Mouse (Mus musculus) myocyte (in vitro differentiated cells): Measurements from ENCODE around the gene S1pr2. TPM values are rescaled to one million over a fixed set of nuclear protein-coding genes. Genes with fewer than 3 reads are reported as not detected.
A peak's percentile ranks its signal among the peaks of the same experiment; 100 is the strongest.

ENCODE experiments used
- H3K27me3 ChIP-seq: one replicate; pipeline ENCODE4 v1.6.1; 2011; ENCODE audit not compliant: control insufficient read depth, insufficient read depth, insufficient read length
- H3K36me3 ChIP-seq: one replicate; pipeline ENCODE4 v1.6.1; 2011; ENCODE audit not compliant: control insufficient read depth, insufficient read depth
- H3K4me2 ChIP-seq: one replicate; pipeline ENCODE4 v1.6.1; 2011; ENCODE audit warnings: low read depth, control low read depth
- H3K4me3 ChIP-seq: one replicate; pipeline ENCODE4 v1.5.1; 2011; ENCODE audit warnings: mild to moderate bottlenecking, control low read depth, moderate library complexity
- H3K79me2 ChIP-seq: one replicate; pipeline ENCODE4 v1.6.1; 2011; ENCODE audit not compliant: control insufficient read depth, insufficient read depth
- H3ac ChIP-seq: one replicate; pipeline ENCODE4 v1.6.1; 2011; ENCODE audit not compliant: control insufficient read depth, insufficient read length
- CEBPB ChIP-seq: IDR thresholded peaks from 2 replicates; pipeline ENCODE4 v1.6.1; 2011; ENCODE audit warnings: mild to moderate bottlenecking, moderate library complexity; ENCODE audit not compliant: poor library complexity, insufficient read depth, severe bottlenecking
- E2F4 ChIP-seq: IDR thresholded peaks from one replicate; pipeline ENCODE4 v1.6.1; 2011; ENCODE audit warnings: mild to moderate bottlenecking, control low read depth, moderate library complexity; ENCODE audit not compliant: insufficient read depth
- MAX ChIP-seq: IDR thresholded peaks from one replicate; pipeline ENCODE4 v1.6.1; 2011; ENCODE audit warnings: low read depth, mild to moderate bottlenecking, control low read depth
- MYOD1 ChIP-seq, 3 experiments: IDR thresholded peaks; one replicate each; pipeline ENCODE4 v1.6.1; 2011; ENCODE audit warnings: control low read depth in 2 of 3, low read depth in 2 of 3, mild to moderate bottlenecking in 2 of 3, moderate library complexity in 1 of 3; ENCODE audit not compliant: insufficient read length in 2 of 3, control insufficient read depth in 1 of 3
- MYOG ChIP-seq, 3 experiments: IDR thresholded peaks; one replicate each; pipeline ENCODE4 v1.6.1; 2011; ENCODE audit warnings: control low read depth in 2 of 3, low read depth in 2 of 3, mild to moderate bottlenecking in 2 of 3; ENCODE audit not compliant: insufficient read length in 2 of 3, control insufficient read depth in 1 of 3, insufficient read depth in 1 of 3
- POLR2A ChIP-seq: IDR thresholded peaks from one replicate; pipeline ENCODE4 v1.6.1; 2011; ENCODE audit warnings: low read depth, mild to moderate bottlenecking, control low read depth, moderate library complexity; ENCODE audit not compliant: insufficient read length
- POLR2AphosphoS2 ChIP-seq: IDR thresholded peaks from one replicate; pipeline ENCODE4 v1.6.1; 2011; ENCODE audit warnings: low read depth, control low read depth; ENCODE audit not compliant: insufficient read length
- REST ChIP-seq: IDR thresholded peaks from one replicate; pipeline ENCODE4 v1.6.1; 2011; ENCODE audit warnings: mild to moderate bottlenecking, control low read depth, moderate library complexity; ENCODE audit not compliant: insufficient read depth, insufficient read length
- SRF ChIP-seq: IDR thresholded peaks from one replicate; pipeline ENCODE4 v1.6.1; 2011; ENCODE audit warnings: low read depth; ENCODE audit not compliant: control insufficient read depth, insufficient read length
- TCF12 ChIP-seq: IDR thresholded peaks from one replicate; pipeline ENCODE4 v1.6.1; 2011; ENCODE audit warnings: mild to moderate bottlenecking, control low read depth; ENCODE audit not compliant: poor library complexity, insufficient read depth, severe bottlenecking
- TCF3 ChIP-seq: IDR thresholded peaks from one replicate; pipeline ENCODE4 v1.6.1; 2011; ENCODE audit warnings: low read depth, control low read depth; ENCODE audit not compliant: insufficient read length
- USF1 ChIP-seq: IDR thresholded peaks from one replicate; pipeline ENCODE4 v1.6.1; 2011; ENCODE audit warnings: low read depth, mild to moderate bottlenecking, control low read depth, moderate library complexity
- polyA plus RNA-seq: library from polyadenylated mRNA; unstranded; fragments of >200 nt; fragmentation: generic; extraction: Trizol; gene quantifications from one replicate; pipeline ENCODE4 v1.2.1, GENCODE M21; 2012; ENCODE audit warnings: missing spikeins

The S1pr2 gene
- polyA plus RNA-seq, 1 experiment = 5.5 TPM

DNA sequence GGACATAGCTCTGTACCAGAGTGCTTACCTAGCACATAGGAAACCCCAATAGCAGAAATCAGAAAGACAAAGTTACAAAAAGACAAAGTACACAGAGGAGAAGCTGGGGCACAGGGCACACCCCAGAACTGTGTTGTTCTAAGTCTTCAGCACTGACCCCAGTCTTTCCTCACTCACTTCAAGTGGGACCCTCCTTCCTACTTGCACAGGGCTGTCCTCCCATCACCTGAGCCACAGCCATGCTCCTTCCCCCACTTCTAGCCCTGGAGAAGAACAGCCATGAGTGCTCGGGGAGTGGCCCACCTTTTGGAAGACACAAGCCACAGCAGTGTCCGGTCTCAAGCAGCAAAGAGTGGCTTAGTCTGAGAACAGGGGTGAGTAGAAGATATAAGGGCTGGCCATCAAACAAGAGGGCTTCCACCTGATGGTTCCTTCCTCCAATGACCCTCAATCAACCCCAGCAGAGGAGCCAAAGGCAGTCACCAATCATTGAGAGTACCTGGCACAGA is 17.1 kb downstream of the S1pr2 start, which contains the start of gene Dnmt1:
TSS of gene Dnmt1 (minus strand) at position 459 of the 509 bp plus-strand sequence.
- TF ChIP-seq USF1 (no peak), MYOD1 (IDR thresholded peaks at IDR 0.05; ENCODE audit: control insufficient read depth in 1 of 3, insufficient read length in 2 of 3, low read depth in 2 of 3) (no peak), E2F4 (no peak), CEBPB (no peak), MYOG (IDR thresholded peaks at IDR 0.05; ENCODE audit: control insufficient read depth in 1 of 3, insufficient read depth in 1 of 3, insufficient read length in 2 of 3, low read depth in 2 of 3) (no peak), POLR2A (no peak), SRF (no peak), MAX (no peak), TCF3 (no peak), REST (no peak), POLR2AphosphoS2 (no peak)
- Histone ChIP-seq H3K4me3 (no peak within 1 kb of the TSS), H3K4me2 (no peak within 1 kb of the TSS), H3K79me2 (no peaks in the 10 kb centered on the region), H3K27me3 (no peaks in the 10 kb centered on the region), H3K36me3 (no peaks in the 10 kb centered on the region), H3ac (no peak within 1 kb of the TSS)

DNA sequence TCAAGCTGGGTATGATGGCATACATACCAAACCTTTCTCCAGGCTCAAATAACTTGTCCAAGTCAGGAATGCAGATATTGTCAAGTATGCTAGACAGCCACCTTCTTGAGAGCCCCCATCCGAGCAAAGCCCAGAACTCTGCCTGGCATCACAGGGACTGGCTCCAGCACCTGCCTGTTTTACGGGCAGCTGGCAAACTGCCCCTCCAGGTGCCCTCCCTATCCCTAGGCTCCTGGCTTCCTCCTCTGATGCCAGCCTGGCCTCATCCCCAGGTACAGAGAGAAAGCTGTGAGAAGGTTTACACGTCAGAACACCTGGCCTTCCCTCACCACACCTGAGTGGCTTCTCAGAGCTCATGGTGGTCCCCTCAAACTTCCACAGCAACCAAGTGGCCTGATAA is 19.6 kb downstream of the S1pr2 start:
- Histone ChIP-seq H3ac (no peak overlapping the region), H3K27me3 (no peaks in the 10 kb centered on the region), H3K36me3 (no peaks in the 10 kb centered on the region), H3K79me2 (peaks cover under 1% of the 10 kb centered on the region), H3K4me2 (no peak overlapping the region), H3K4me3 (no peak overlapping the region)
- TF ChIP-seq REST (no peak), SRF (no peak), MYOD1 (IDR thresholded peaks at IDR 0.05; ENCODE audit: control insufficient read depth in 1 of 3, insufficient read length in 2 of 3, low read depth in 2 of 3) (no peak), TCF3 (no peak), CEBPB (no peak)

DNA sequence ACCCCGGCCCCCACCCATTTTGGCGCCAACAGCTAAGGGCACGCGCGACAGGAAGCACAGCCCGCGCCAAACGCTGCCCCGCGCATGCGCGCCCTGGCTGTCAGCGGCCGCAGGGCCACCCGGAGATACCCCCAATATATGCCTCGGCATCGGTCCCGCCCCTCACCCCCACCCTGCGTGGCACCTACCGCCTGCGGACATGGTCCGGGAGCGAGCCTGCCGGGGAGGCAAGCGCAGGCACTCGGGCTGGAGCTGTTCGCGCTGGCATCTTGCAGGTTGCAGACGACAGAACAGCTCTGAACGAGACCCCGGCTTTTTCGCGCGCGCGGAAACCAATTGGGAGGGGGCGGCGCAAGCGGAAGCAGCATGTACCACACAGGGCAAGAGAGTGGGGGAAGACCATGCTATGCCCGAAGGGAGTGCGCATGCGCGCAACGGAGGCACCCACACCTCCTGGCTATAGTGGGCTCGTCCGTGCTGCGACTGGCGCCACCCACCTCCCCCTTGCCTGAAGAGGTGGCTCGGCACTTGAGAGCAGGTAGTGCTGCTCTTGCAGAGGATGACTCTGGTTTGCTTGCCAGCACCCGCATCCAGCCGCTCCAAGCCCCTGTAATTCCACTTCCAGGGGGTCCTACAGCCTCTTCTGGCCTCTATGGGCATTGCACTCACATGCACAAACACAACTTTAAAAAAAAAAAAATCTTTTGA is 23.9 kb downstream of the S1pr2 start:
- Histone ChIP-seq H3K4me3 (peak overlapping the region; percentile 78), H3K79me2 (peaks cover 44% of the 10 kb centered on the region), H3K36me3 (no peaks in the 10 kb centered on the region), H3ac (peak overlapping the region; percentile 63), H3K27me3 (no peaks in the 10 kb centered on the region), H3K4me2 (peak overlapping the region; percentile 81)
- peak; percentile 85 for TF ChIP-seq E2F4
- TF ChIP-seq TCF3 = no peak
- no peak for TF ChIP-seq MYOG (IDR thresholded peaks at IDR 0.05; ENCODE audit: control insufficient read depth in 1 of 3, insufficient read depth in 1 of 3, insufficient read length in 2 of 3, low read depth in 2 of 3)
- TF ChIP-seq REST = no peak
- peak; percentile 63 for TF ChIP-seq POLR2A

DNA sequence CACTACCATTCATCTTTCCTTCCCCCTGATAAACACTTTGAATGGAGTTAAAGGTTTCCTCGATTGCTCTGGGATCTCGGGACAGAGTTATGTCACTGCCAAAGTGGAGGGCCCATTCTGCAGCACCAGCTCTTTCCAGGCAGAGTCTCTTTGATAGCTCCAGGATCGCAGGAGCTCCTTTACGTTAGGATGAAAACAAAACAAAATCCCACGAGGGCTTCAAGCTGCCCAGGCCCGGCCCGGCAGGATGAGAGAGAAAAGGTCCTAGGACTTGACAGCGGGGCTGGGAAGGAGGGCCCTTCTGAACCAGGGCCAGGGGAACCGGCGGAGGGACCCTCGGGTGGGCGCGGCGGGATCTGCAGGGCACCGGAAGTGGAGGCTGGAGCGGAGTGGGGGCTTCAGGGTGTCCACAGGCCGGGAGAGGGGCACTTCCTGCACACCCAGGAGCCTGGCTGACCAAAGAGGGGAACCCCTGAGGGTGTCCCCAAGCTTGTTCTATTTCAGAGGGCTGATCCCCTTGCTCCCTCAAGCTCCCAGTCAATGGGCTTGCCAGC is 24.5 kb downstream of the S1pr2 start:
- peak overlapping the region; percentile 81 for H3K4me2 ChIP-seq
- H3K79me2 ChIP-seq = peaks cover 50% of the 10 kb centered on the region
- H3K27me3 ChIP-seq = no peaks in the 10 kb centered on the region
- no peak for TF ChIP-seq MYOD1 (IDR thresholded peaks at IDR 0.05; ENCODE audit: control insufficient read depth in 1 of 3, insufficient read length in 2 of 3, low read depth in 2 of 3)
- TF ChIP-seq TCF3 = no peak
- no peak for TF ChIP-seq USF1
- TF ChIP-seq POLR2A = no peak
- no peak for TF ChIP-seq SRF
- TF ChIP-seq POLR2AphosphoS2 = no peak
- no peak for TF ChIP-seq TCF12
- no peak for TF ChIP-seq REST
- no peak for TF ChIP-seq MYOG (IDR thresholded peaks at IDR 0.05; ENCODE audit: control insufficient read depth in 1 of 3, insufficient read depth in 1 of 3, insufficient read length in 2 of 3, low read depth in 2 of 3)
- TF ChIP-seq CEBPB = no peak
- TF ChIP-seq E2F4 = no peak
- TF ChIP-seq MAX = no peak
- peak overlapping the region; percentile 78 for H3K4me3 ChIP-seq
- no peaks in the 10 kb centered on the region for H3K36me3 ChIP-seq
- H3ac ChIP-seq = peak overlapping the region; percentile 63

DNA sequence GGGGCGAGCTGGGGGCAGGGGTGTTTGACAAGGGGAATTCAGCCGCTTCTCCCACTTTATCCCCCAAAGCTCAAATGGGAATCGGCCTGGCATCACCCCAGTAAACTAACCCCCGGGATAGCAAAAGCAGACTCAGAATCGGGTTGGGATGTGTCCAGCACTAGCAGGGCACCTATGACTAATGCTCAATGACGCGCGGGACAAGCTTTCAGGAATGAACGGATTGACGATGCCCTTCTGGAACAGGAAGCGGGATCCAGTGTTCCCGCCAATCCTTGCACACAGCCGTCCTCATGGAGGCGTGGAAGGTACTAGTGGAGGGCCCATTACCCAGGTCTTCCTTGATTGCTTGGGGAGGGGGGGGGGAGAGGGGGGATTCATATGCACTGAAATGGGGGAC is 25.1 kb downstream of the S1pr2 start:
- H3ac ChIP-seq = peak overlapping the region; percentile 63
- peak overlapping the region; percentile 81 for H3K4me2 ChIP-seq
- no peaks in the 10 kb centered on the region for H3K27me3 ChIP-seq
- no peaks in the 10 kb centered on the region for H3K36me3 ChIP-seq
- H3K4me3 ChIP-seq = peak overlapping the region; percentile 78
- H3K79me2 ChIP-seq = peaks cover 56% of the 10 kb centered on the region
- TF ChIP-seq MAX = no peak
- no peak for TF ChIP-seq POLR2AphosphoS2
- no peak for TF ChIP-seq MYOD1 (IDR thresholded peaks at IDR 0.05; ENCODE audit: control insufficient read depth in 1 of 3, insufficient read length in 2 of 3, low read depth in 2 of 3)
- TF ChIP-seq SRF = no peak
- no peak for TF ChIP-seq USF1
- TF ChIP-seq MYOG (IDR thresholded peaks at IDR 0.05; ENCODE audit: control insufficient read depth in 1 of 3, insufficient read depth in 1 of 3, insufficient read length in 2 of 3, low read depth in 2 of 3) = no peak
- TF ChIP-seq REST = no peak
- TF ChIP-seq TCF3 = no peak
- no peak for TF ChIP-seq TCF12
- no peak for TF ChIP-seq POLR2A
- no peak for TF ChIP-seq E2F4
